Mouse (Mus musculus) heart, adult 18-20 months (tissue): ENCODE measurements around the gene Stx2. TPM values are rescaled to one million over a fixed set of nuclear protein-coding genes. Genes with fewer than 3 reads are reported as not detected.
A peak's percentile ranks its signal among the peaks of the same experiment; 100 is the strongest.

Experiments used
- DNase-seq, 2 experiments: peaks; one replicate each; pipeline ENCODE4 v3.0.0; 2021 to 2022; ENCODE audit warnings: mixed read lengths in 1 of 2
- long read RNA-seq, 2 experiments: library from polyadenylated mRNA; stranded (forward); transcript quantifications; one replicate each; pipeline ENCODE4 v2.0.0; 2021
- total RNA-seq, 2 experiments: library from RNA; stranded (reverse); gene quantifications; 2 replicates each; pipeline ENCODE4 v1.2.3; 2021

The Stx2 gene
- 10 to 100 TPM; 10.5 to 13.4 TPM for total RNA-seq
- long read RNA-seq, experiment 1, transcript Stx2-201 (11 exons, 2,939 nt), result major isoform, 16 of 24 reads
- long read RNA-seq, experiment 1, partial matches to known transcripts, result 1 of 24 reads
- long read RNA-seq, experiment 1, other reads (novel, unspliced or antisense), result 6 of 24 reads
- long read RNA-seq, experiment 2, partial matches to known transcripts, result 0 of 6 reads
- long read RNA-seq, experiment 2, other reads (novel, unspliced or antisense), result 3 of 6 reads

GRCm38 (mm10) chr5:129008412-129008826 lies at the start of gene Stx2:
Gene Stx2, minus strand, starts transcription at chr5:129008574.
- DNase-seq, result peak; percentile 94 to 95

GRCm38 (mm10) chr5:129054675-129055284 lies 46.4 kb upstream of the Stx2 start:
- DNase-seq, result no peak

GRCm38 (mm10) chr5:129052636-129053355 lies 44.4 kb upstream of the Stx2 start:
- DNase-seq, result no peak

GRCm38 (mm10) chr5:129051910-129052309 lies 43.5 kb upstream of the Stx2 start:
- no peak for DNase-seq

GRCm38 (mm10) chr5:129049372-129049771 lies 41.0 kb upstream of the Stx2 start:
- no peak for DNase-seq

GRCm38 (mm10) chr5:129045641-129046580 lies 37.5 kb upstream of the Stx2 start:
- no peak for DNase-seq

GRCm38 (mm10) chr5:129037739-129038138 lies 29.4 kb upstream of the Stx2 start:
- no peak for DNase-seq

GRCm38 (mm10) chr5:129036678-129037077 lies 28.3 kb upstream of the Stx2 start:
- DNase-seq, result no peak

GRCm38 (mm10) chr5:129029131-129029723 lies 20.9 kb upstream of the Stx2 start:
- no peak for DNase-seq

- DNase-seq, result no peak
These were observed 18.3 kb upstream of the Stx2 start for GRCm38 (mm10) chr5:129026637-129027036.

- no peak for DNase-seq
These were observed 17.8 kb upstream of the Stx2 start for GRCm38 (mm10) chr5:129026171-129026570.

GRCm38 (mm10) chr5:129025725-129026124 lies 17.4 kb upstream of the Stx2 start:
- no peak for DNase-seq

- no peak for DNase-seq
These were observed 16.7 kb upstream of the Stx2 start for GRCm38 (mm10) chr5:129025048-129025447.

- peak in 1 of 2 experiments; percentile 32 for DNase-seq
These were observed 12.4 kb upstream of the Stx2 start for GRCm38 (mm10) chr5:129020731-129021130.

GRCm38 (mm10) chr5:129020300-129020668 lies 11.9 kb upstream of the Stx2 start:
- DNase-seq, result no peak

GRCm38 (mm10) chr5:129019497-129020299 lies 11.3 kb upstream of the Stx2 start, which contains the start of gene Ran:
Gene Ran, plus strand, starts transcription at chr5:129020069.
- DNase-seq, result peak; percentile 93 to 96

GRCm38 (mm10) chr5:129018782-129019489 lies 10.6 kb upstream of the Stx2 start:
- DNase-seq, result no peak

GRCm38 (mm10) chr5:129016370-129016769 lies 8.0 kb upstream of the Stx2 start:
- no peak for DNase-seq

GRCm38 (mm10) chr5:129015540-129015939 lies 7.2 kb upstream of the Stx2 start:
- DNase-seq, result no peak

- DNase-seq, result no peak
These were observed 6.6 kb upstream of the Stx2 start for GRCm38 (mm10) chr5:129015020-129015419.
